ENCODE assay signal across 9 mouse cellular contexts in genomic region chr7:90886396-90887006, GRCm38 (mm10).
DNase-seq lines count a peak whose midpoint lies in the region; ATAC-seq and TF ChIP-seq lines count a peak whose summit lies in the region.
"Had no signal": no experiment of that assay in that cellular context is flagged by ENCODE, and none has a peak within 500 bp of the region (broad histone marks: within the 10 kb centered on the region; RNA-seq: fewer than 3 reads in every experiment).

No protein-coding gene starts in this region.

- WGBS in heart, embryonic 14.5 days = 2% methylated on average over 13 of the region's 13 CpGs
- WGBS in hindbrain, embryonic 12.5 days = under 1% methylated on average over 13 of the region's 13 CpGs
- WGBS in midbrain, embryonic 13.5 days = under 1% methylated on average over 13 of the region's 13 CpGs

- H3K4me2 ChIP-seq in heart, embryonic 14.5 days (ENCODE audit: low read length) = peak overlapping the region; percentile 73
- H3K4me2 ChIP-seq in hindbrain, embryonic 12.5 days (replicated peaks) = peak overlapping the region; percentile 77
- peak overlapping the region; percentile 82 for H3K4me2 ChIP-seq in midbrain, embryonic 13.5 days (replicated peaks)

- H3K27ac ChIP-seq in heart, embryonic 14.5 days (replicated peaks in 1 of 2; ENCODE audit: control insufficient read depth in 1 of 2, insufficient read depth in 1 of 2, low read depth in 2 of 2, low read length in 2 of 2) = no peak overlapping the region
- H3K27ac ChIP-seq in cortical plate, adult 2 months (ENCODE audit: insufficient read depth, low read length) = peak overlapping the region; percentile 51; the same call in 1 of the 2 replicates
- no peak overlapping the region for H3K27ac ChIP-seq in hindbrain, embryonic 12.5 days
- H3K27ac ChIP-seq in midbrain, embryonic 13.5 days = peak overlapping the region; percentile 76; the same call in 1 of the 2 replicates

- H3K9ac ChIP-seq in heart, embryonic 14.5 days (ENCODE audit: low read length) = peak overlapping the region; percentile 12; the same call in 1 of the 2 replicates
- no peak overlapping the region for H3K9ac ChIP-seq in hindbrain, embryonic 12.5 days
- peak overlapping the region; percentile 66; the same call in 1 of the 2 replicates for H3K9ac ChIP-seq in midbrain, embryonic 13.5 days (replicated peaks)

- H3K4me3 ChIP-seq in heart, embryonic 14.5 days (ENCODE audit: control insufficient read depth in 1 of 2, insufficient read depth in 1 of 2, low read depth in 1 of 2, low read length in 2 of 2) = peak overlapping the region; percentile 31 to 36
- H3K4me3 ChIP-seq in cortical plate, adult 2 months (ENCODE audit: insufficient read depth, low read length) = peak overlapping the region; percentile 72
- peak overlapping the region; percentile 43 for H3K4me3 ChIP-seq in hindbrain, embryonic 12.5 days
- H3K4me3 ChIP-seq in midbrain, embryonic 13.5 days (replicated peaks) = peak overlapping the region; percentile 49

- no peak for TF ChIP-seq POLR2A in cortical plate, adult 2 months (IDR thresholded peaks at IDR 0.05; ENCODE audit: extremely low read depth, insufficient read depth, low read length)

- peaks cover 5% of the 10 kb centered on the region; the same call in 1 of the 2 replicates for H3K27me3 ChIP-seq in heart, embryonic 14.5 days (ENCODE audit: control insufficient read depth, insufficient read depth, low read length)
- H3K27me3 ChIP-seq in hindbrain, embryonic 12.5 days = peaks cover 3% of the 10 kb centered on the region; the same call in 1 of the 2 replicates
- no peaks in the 10 kb centered on the region for H3K27me3 ChIP-seq in midbrain, embryonic 13.5 days
- H3K27me3 ChIP-seq: CH12.LX had no signal

- H3K4me1 ChIP-seq in heart, embryonic 14.5 days (ENCODE audit: control insufficient read depth in 2 of 2, insufficient read depth in 2 of 2, low read length in 2 of 2) = peaks cover 0 to 2% of the 10 kb centered on the region in 2 experiments; a peak in 1 of 4 replicates
- H3K4me1 ChIP-seq in cortical plate, adult 2 months (ENCODE audit: control insufficient read depth, insufficient read depth, low read length) = no peaks in the 10 kb centered on the region
- peaks cover 3% of the 10 kb centered on the region; the same call in 1 of the 2 replicates for H3K4me1 ChIP-seq in hindbrain, embryonic 12.5 days
- peaks cover 15% of the 10 kb centered on the region; the same call in 1 of the 2 replicates for H3K4me1 ChIP-seq in midbrain, embryonic 13.5 days (replicated peaks)

- no peaks in the 10 kb centered on the region for H3K9me3 ChIP-seq in heart, embryonic 14.5 days (ENCODE audit: control insufficient read depth, low read length)
- no peaks in the 10 kb centered on the region for H3K9me3 ChIP-seq in hindbrain, embryonic 12.5 days (replicated peaks)
- H3K9me3 ChIP-seq in midbrain, embryonic 13.5 days = no peaks in the 10 kb centered on the region

- DNase-seq in heart, postnatal 14 days = no peak
- no peak for DNase-seq in thymus, postnatal 10 days (ENCODE audit: low spot score in 2 of 2)
- no peak for DNase-seq in B cell, adult 2 months
- DNase-seq in gastrocnemius, postnatal 25 days = no peak

- no peaks in the 10 kb centered on the region for H3K36me3 ChIP-seq in heart, embryonic 14.5 days (ENCODE audit: control insufficient read depth, insufficient read depth, low read length)
- no peaks in the 10 kb centered on the region for H3K36me3 ChIP-seq in hindbrain, embryonic 12.5 days
- H3K36me3 ChIP-seq in midbrain, embryonic 13.5 days = no peaks in the 10 kb centered on the region

- ATAC-seq in heart, embryonic 14.5 days (ENCODE audit: insufficient number of reproducible peaks, insufficient read depth, low FRiP score, low read depth) = no peak
- peak; percentile 29 for ATAC-seq in hindbrain, embryonic 12.5 days (ENCODE audit: low FRiP score)
- ATAC-seq in midbrain, embryonic 13.5 days = peak; percentile 46

- TF ChIP-seq CTCF in cortical plate, adult 2 months (IDR thresholded peaks at IDR 0.05; ENCODE audit: extremely low read depth, insufficient read depth, low read length) = no peak

- intact Hi-C loops in heart, postnatal 14 days (cut with DNase I) = no loop called here

Comparison
In these comparisons a context has a peak if more than half of its experiments do, and no peak if none do; other contexts are left out.
1. H3K27ac ChIP-seq: peak in cortical plate, adult 2 months (single experiment) and midbrain, embryonic 13.5 days (single experiment); none in heart, embryonic 14.5 days (0 of 2) and hindbrain, embryonic 12.5 days (single experiment).
2. Peak in every context shown above with its lines, with median percentiles within 50 percentile points of each other: H3K4me2 ChIP-seq and H3K4me3 ChIP-seq.